Mouse (Mus musculus): ENCODE results near the gene Apom.

DNA sequence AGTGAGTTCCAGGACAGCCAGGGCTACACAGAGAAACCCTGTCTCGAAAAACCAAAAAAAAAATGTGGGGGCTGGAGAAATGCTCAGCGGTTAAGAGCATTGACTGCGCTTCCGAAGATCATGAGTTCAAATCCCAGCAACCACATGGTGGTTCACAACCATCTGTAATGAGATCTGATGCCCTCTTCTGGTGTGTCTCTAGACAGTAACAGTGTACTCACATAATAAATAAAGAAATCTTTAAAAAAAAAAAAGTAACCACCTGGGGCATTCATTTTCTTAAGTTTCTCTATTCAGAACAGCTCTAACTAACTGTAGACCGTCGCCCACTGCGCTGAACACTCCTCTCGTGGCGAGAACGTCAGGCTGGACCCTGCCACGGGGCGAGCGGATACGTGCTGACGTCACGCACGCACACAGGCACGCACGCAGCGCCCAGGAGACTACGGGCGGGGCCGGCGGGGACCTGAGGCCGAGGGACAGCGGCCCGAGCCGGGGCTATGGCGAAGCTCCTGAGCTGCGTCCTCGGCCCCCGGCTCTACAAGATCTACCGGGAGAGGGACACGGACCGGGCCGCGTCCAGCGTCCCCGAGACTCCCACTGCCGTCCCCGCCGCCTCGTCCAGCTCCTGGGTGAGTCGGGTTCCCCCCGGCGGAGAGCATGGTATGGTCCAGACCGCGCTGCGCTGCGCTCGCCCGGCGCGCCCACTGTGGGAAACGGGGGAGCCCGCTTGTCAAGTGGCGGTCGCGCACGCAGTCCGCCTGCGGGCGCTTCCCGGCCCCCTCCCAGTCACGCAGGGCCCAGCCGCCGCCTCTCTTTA is 42.8 kb downstream of the Apom start, which contains the start of gene Abhd16a:
- TF ChIP-seq USF1 (IDR thresholded peaks at IDR 0.05; ENCODE audit: low read depth) (no peak), CTCF (IDR thresholded peaks at IDR 0.05; ENCODE audit: control insufficient read depth, insufficient read depth, insufficient read length) (no peak), MYOG (IDR thresholded peaks at IDR 0.05; ENCODE audit: control insufficient read depth, extremely low read depth, insufficient read length) (no peak), FOSL1 (IDR thresholded peaks at IDR 0.05; ENCODE audit: insufficient read depth, low read length, poor library complexity, severe bottlenecking) (no peak), MAX (IDR thresholded peaks at IDR 0.05) (peak; percentile 87)
